Comparison of ENCODE assay signal across 8 mouse cellular contexts in the genomic region with DNA sequence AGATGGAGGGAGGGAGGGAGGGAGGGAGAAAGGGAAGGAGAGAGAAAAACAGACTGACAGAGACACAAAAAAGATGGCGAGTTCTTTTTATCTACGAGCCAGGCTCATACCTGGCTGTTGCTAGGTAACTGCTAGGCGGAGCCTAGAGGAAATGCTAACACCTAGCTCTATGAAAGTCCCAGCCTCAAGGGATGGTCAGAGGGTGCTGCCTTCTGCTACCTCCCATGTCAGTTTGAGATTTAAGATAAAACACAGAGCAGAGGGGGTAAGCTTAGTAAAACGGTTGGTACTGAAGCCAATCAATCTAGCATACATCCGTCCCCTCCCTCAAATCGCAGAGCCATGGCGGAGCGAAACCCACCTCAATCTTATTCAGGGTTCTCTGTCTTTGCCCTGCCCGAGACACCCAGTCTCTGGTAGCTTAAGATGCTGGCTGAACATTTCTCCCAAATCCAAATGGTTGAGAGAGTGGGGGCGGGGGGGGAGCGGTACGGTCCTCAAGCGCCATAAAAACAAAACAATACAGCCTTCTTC. TPM values are rescaled to one million over a fixed set of nuclear protein-coding genes. Genes with fewer than 3 reads are reported as not detected.
A peak's percentile ranks its signal among the peaks of the same experiment; 100 is the strongest.
DNase-seq lines count a peak whose midpoint lies in the region; ATAC-seq and TF ChIP-seq lines count a peak whose summit lies in the region.

No protein-coding gene starts in this region.

- peak overlapping the region; percentile 41 for H3K4me3 ChIP-seq in kidney, adult 2 months (ENCODE audit: insufficient read depth, low read depth, low read length)
- peak overlapping the region; percentile 67 for H3K4me3 ChIP-seq in embryonic facial prominence, embryonic 10.5 days
- peak overlapping the region; percentile 47 for H3K4me3 ChIP-seq in midbrain, embryonic 14.5 days (replicated peaks; ENCODE audit: low read depth, low read length)

- peak overlapping the region; percentile 74 for H3K9ac ChIP-seq in midbrain, embryonic 14.5 days (replicated peaks; ENCODE audit: low read length)

- no peak overlapping the region for H3K27ac ChIP-seq in kidney, adult 2 months (ENCODE audit: insufficient read depth, low read depth, low read length)
- peak overlapping the region; percentile 85 for H3K27ac ChIP-seq in embryonic facial prominence, embryonic 10.5 days (replicated peaks)
- H3K27ac ChIP-seq in midbrain, embryonic 14.5 days (replicated peaks; ENCODE audit: low read depth, low read length), result peak overlapping the region; percentile 98

- TF ChIP-seq POLR2A in kidney, adult 2 months (IDR thresholded peaks at IDR 0.05; ENCODE audit: low read depth, low read length), result no peak

- no peaks in the 10 kb centered on the region for H3K27me3 ChIP-seq in kidney, adult 2 months (replicated peaks; ENCODE audit: control insufficient read depth, insufficient read depth, low read length)
- peaks cover 52% of the 10 kb centered on the region for H3K27me3 ChIP-seq in embryonic facial prominence, embryonic 10.5 days (replicated peaks; ENCODE audit: low read depth, poor library complexity, severe bottlenecking)
- H3K27me3 ChIP-seq in midbrain, embryonic 14.5 days (ENCODE audit: control insufficient read depth, insufficient read depth, low read length), result no peaks in the 10 kb centered on the region

- ATAC-seq in midbrain, embryonic 14.5 days (ENCODE audit: low FRiP score, low TSS enrichment), result peak; percentile 40

- no peak for DNase-seq in kidney, adult 2 months
- DNase-seq in kidney, adult 18-20 months, result no peak
- DNase-seq in embryonic facial prominence, embryonic 10.5 days (ENCODE audit: low spot score), result peak; percentile 17
- DNase-seq in large intestine, adult 2 months (ENCODE audit: low read depth, low spot score), result peak; percentile 67
- DNase-seq in midbrain, embryonic 14.5 days, result peak; percentile 81
- no peak for DNase-seq in ovary, postnatal 10 days (ENCODE audit: low spot score)
- no peak for DNase-seq in layer of hippocampus, postnatal 36 days
- no peak for DNase-seq in right cerebral cortex, adult 18-20 months

- no peak for TF ChIP-seq CTCF in kidney, adult 2 months (conservative IDR thresholded peaks at IDR 0.05; ENCODE audit: insufficient read depth, insufficient read length, low read depth, low read length)

- no peaks in the 10 kb centered on the region for H3K4me1 ChIP-seq in kidney, adult 2 months (ENCODE audit: control insufficient read depth, insufficient read depth, low read length)
- peaks cover 56% of the 10 kb centered on the region for H3K4me1 ChIP-seq in embryonic facial prominence, embryonic 10.5 days
- H3K4me1 ChIP-seq in midbrain, embryonic 14.5 days (ENCODE audit: control insufficient read depth, insufficient read depth, low read length), result peaks cover 29% of the 10 kb centered on the region

- H3K4me2 ChIP-seq in midbrain, embryonic 14.5 days (ENCODE audit: low read length), result peak overlapping the region; percentile 78

- WGBS in kidney, adult 2 months, result 11% methylated on average over 13 of the region's 13 CpGs
- 2% methylated on average over 13 of the region's 13 CpGs for WGBS in embryonic facial prominence, embryonic 10.5 days
- WGBS in large intestine, adult 2 months, result 8% methylated on average over 13 of the region's 13 CpGs
- WGBS in midbrain, embryonic 14.5 days, result under 1% methylated on average over 13 of the region's 13 CpGs

- no peaks in the 10 kb centered on the region for H3K36me3 ChIP-seq in kidney, adult 2 months (ENCODE audit: control insufficient read depth, insufficient read depth, low read length)
- no peaks in the 10 kb centered on the region for H3K36me3 ChIP-seq in embryonic facial prominence, embryonic 10.5 days (replicated peaks)
- no peaks in the 10 kb centered on the region for H3K36me3 ChIP-seq in midbrain, embryonic 14.5 days (ENCODE audit: control insufficient read depth, insufficient read depth, low read length)

- H3K9me3 ChIP-seq in embryonic facial prominence, embryonic 10.5 days, result no peaks in the 10 kb centered on the region
- H3K9me3 ChIP-seq in midbrain, embryonic 14.5 days (ENCODE audit: control insufficient read depth, low read length), result no peaks in the 10 kb centered on the region

RNA-seq across cellular contexts. Expression of a gene that starts 27.0 kb away (rescaled TPM):
- polyA plus RNA-seq in kidney, adult 2 months (2012; rRNA removed), result 37.7 and 40.5 TPM in 2 replicates
- 61.4 and 64.0 TPM in 2 replicates for polyA plus RNA-seq in embryonic facial prominence, embryonic 10.5 days (2016; fragmentation: Nextera tagmentation; extraction: Ambion mirVana)
- polyA plus RNA-seq in large intestine, adult 2 months (2012; rRNA removed), result 6.9 and 9.4 TPM in 2 replicates
- 61.0 and 77.7 TPM in 2 replicates for polyA plus RNA-seq in midbrain, embryonic 14.5 days (2014; fragmentation: Nextera tagmentation; extraction: Ambion mirVana)
- 10 to 100 TPM; 17.2 to 18.6 TPM for total RNA-seq in layer of hippocampus, postnatal 36 days (2021)

Comparison
In these comparisons a context has a peak if more than half of its experiments do, and no peak if none do; other contexts are left out.
1. DNase-seq: peak in embryonic facial prominence, embryonic 10.5 days (single experiment), large intestine, adult 2 months (single experiment) and midbrain, embryonic 14.5 days (single experiment); none in kidney, adult 2 months (single experiment), kidney, adult 18-20 months (single experiment), ovary, postnatal 10 days (single experiment), layer of hippocampus, postnatal 36 days (0 of 2) and right cerebral cortex, adult 18-20 months (single experiment).
2. Peak in every context shown above with its lines, with median percentiles within 50 percentile points of each other: H3K4me3 ChIP-seq.